Mouse (Mus musculus) ES-E14 (cell line): ENCODE measurements around the gene Araf.

Experiments
- CHD2 ChIP-seq: IDR thresholded peaks from 2 replicates; pipeline ENCODE4 v1.6.1; 2014; ENCODE audit warnings: mild to moderate bottlenecking, low read depth, low read length, inconsistent platforms
- HCFC1 ChIP-seq: IDR thresholded peaks from 2 replicates; pipeline ENCODE4 v1.6.1; 2012; ENCODE audit warnings: low read length, inconsistent platforms, borderline replicate concordance; ENCODE audit not compliant: insufficient read depth
- MAFK ChIP-seq: IDR thresholded peaks from 2 replicates; pipeline ENCODE4 v1.6.1; 2014; ENCODE audit warnings: mild to moderate bottlenecking, low read depth, low read length, inconsistent platforms; ENCODE audit not compliant: insufficient read depth
- ZC3H11A ChIP-seq: IDR thresholded peaks from 2 replicates; pipeline ENCODE4 v1.6.1; 2012; ENCODE audit warnings: low read depth, mild to moderate bottlenecking, inconsistent platforms, low read length, borderline replicate concordance
- ZNF384 ChIP-seq: IDR thresholded peaks from 2 replicates; pipeline ENCODE4 v1.6.1; 2012; ENCODE audit warnings: low read depth, low read length, inconsistent platforms

DNA sequence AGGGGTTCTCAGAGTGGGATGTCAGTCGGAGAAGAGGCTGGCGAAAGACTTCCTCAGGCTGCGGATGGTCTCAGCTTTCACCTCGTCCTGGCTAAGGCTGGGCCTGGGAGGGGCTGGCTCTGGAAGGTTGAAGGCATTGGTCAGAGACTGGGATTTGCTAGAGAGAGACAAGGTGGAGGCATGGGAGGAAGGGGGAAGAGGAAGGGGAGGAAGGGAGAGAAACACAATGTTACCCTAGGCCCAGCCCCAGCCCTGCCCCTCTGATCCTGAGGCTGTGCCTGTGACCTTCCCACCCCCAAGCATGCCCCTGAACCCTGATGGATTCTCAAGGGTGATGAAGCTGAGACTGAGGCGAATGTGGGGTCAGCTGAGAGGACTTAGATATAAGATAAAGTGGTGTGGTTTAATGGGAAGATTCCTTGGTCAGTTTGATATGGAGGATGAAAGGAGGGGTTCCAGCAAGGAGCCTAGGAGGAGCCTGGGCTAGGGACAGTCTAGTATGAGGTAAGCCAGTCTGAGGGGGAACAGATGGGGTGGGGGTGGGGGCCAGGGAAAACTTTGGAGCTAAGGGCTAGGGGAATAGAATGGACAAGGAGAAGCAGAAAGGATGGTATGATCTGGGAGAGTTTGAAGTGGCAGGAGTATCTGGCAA is 64.0 kb downstream of the Araf start:
- no peak for TF ChIP-seq ZC3H11A
- TF ChIP-seq HCFC1 = no peak
- TF ChIP-seq MAFK = no peak
- TF ChIP-seq ZNF384 = no peak
- no peak for TF ChIP-seq CHD2
